In the genomic region with DNA sequence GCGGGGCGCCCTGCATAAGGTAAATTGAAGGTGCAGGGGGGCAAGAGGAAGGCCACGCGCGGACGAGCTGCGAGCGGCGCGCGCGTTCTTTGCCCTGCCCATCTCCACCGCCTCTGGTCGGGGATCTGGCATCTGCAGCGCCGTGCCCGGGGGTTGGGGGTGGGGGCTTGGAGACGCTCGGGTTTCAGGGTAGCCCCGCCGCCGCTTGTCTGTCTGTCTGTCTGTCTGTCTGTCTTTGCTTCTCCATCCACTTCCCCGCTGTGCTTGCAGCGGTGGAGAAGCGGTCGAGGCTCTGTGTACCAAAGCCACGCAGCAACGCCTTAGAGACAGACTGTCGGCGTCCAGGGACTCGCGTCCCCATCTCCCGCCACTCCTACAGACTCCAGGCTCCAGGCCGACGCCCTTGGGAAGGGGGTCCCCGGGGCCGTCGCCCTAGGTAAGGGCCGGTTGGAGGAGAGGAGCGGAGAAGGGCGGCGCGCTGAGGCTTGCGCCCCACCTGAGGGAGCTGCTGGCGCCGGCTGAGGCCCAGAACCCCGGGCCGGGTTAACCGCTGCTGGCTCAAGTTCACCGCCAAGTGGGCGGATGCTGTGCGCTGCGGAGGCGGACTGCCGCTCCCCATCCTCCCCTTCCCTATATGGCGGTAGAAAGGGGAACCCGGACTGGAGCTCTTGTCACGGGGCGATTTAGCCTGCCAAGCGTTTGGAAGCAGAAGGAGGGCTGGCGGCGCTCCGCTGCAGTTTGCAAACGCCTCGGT, we compare ENCODE assay signal across 8 mouse cellular contexts. TPM values are rescaled to one million over a fixed set of nuclear protein-coding genes. Genes with fewer than 3 reads are reported as not detected.
DNase-seq lines count a peak whose midpoint lies in the region; ATAC-seq lines count a peak whose summit lies in the region.

No protein-coding gene starts in this region.

- intact Hi-C loops in gastrocnemius, postnatal 36 days (cut with DNase I), result no loop called here
- intact Hi-C loops in left cerebral cortex, postnatal 25 days (cut with DNase I), result loop anchor here (1.0 to 5.0 kb wide), 3 partner anchors 32 to 70 kb away; a partner anchor contains a TSS

- peaks cover 9% of the 10 kb centered on the region; the same call in 1 of the 2 replicates for H3K4me1 ChIP-seq in intestine, embryonic 15.5 days (replicated peaks)

- peak overlapping the region; percentile 98 for H3K27ac ChIP-seq in intestine, embryonic 15.5 days

- H3K27me3 ChIP-seq in intestine, embryonic 15.5 days (replicated peaks), result no peaks in the 10 kb centered on the region

- no peaks in the 10 kb centered on the region for H3K9me3 ChIP-seq in intestine, embryonic 15.5 days

- peak overlapping the region; percentile 86 for H3K9ac ChIP-seq in intestine, embryonic 15.5 days

- WGBS in intestine, embryonic 15.5 days, result under 1% methylated on average over 65 of the region's 65 CpGs

- peak overlapping the region; percentile 87 for H3K4me3 ChIP-seq in intestine, embryonic 15.5 days (replicated peaks)

- H3K36me3 ChIP-seq in intestine, embryonic 15.5 days, result no peaks in the 10 kb centered on the region

- DNase-seq in adrenal gland, adult 2 months, result peak; percentile 91
- peak; percentile 66 for DNase-seq in embryo, embryonic 11.5 days (ENCODE audit: low read depth, low spot score)
- DNase-seq in gastrocnemius, postnatal 36 days, result peak; percentile 71 to 77
- DNase-seq in left cerebral cortex, postnatal 25 days (ENCODE audit: low spot score in 2 of 2), result peak; percentile 86 to 91
- DNase-seq in mesoderm, embryonic 11.5 days (ENCODE audit: low read depth, low spot score), result peak; percentile 83
- peak; percentile 88 for DNase-seq in right cerebral cortex, postnatal 25 days
- DNase-seq in urinary bladder, postnatal 36 days (ENCODE audit: low spot score in 2 of 2), result peak; percentile 71 to 83

- peak overlapping the region; percentile 85 for H3K4me2 ChIP-seq in intestine, embryonic 15.5 days (replicated peaks)

- peak; percentile 86 for ATAC-seq in intestine, embryonic 15.5 days

RNA-seq across cellular contexts. Expression of a gene that starts 0.8 kb away (rescaled TPM):
- 100 to 1,000 TPM; 203 to 209 TPM for total RNA-seq in adrenal gland, adult 2 months (2021)
- 77.9 and 85.9 TPM in 2 replicates for polyA plus RNA-seq in adrenal gland, adult 2 months (2012; rRNA removed)
- total RNA-seq in gastrocnemius, postnatal 36 days (2021), result 100 to 1,000 TPM; 333 to 385 TPM
- 175 and 233 TPM in 2 replicates for polyA plus RNA-seq in intestine, embryonic 15.5 days (2015; fragmentation: Nextera tagmentation; extraction: Ambion mirVana)
- total RNA-seq in left cerebral cortex, postnatal 25 days (2021), result 100 to 1,000 TPM; 369 to 401 TPM

RNA-seq across cellular contexts. Expression of a gene that starts 31.5 kb away (rescaled TPM):
- 10 to 100 TPM; 44.2 to 53.6 TPM for total RNA-seq in adrenal gland, adult 2 months (2021)
- 4.1 and 5.4 TPM in 2 replicates for polyA plus RNA-seq in adrenal gland, adult 2 months (2012; rRNA removed)
- total RNA-seq in gastrocnemius, postnatal 36 days (2021), result 10 to 100 TPM in 1 of 2 experiments, 1 to 10 TPM in 1; 9.6 to 10.7 TPM
- polyA plus RNA-seq in intestine, embryonic 15.5 days (2015; fragmentation: Nextera tagmentation; extraction: Ambion mirVana), result 29.3 and 31.6 TPM in 2 replicates
- total RNA-seq in left cerebral cortex, postnatal 25 days (2021), result 10 to 100 TPM; 43.8 to 49.9 TPM

RNA-seq across cellular contexts. Expression of a gene that starts 47.6 kb away (rescaled TPM):
- 10 to 100 TPM; 18.4 to 22.9 TPM for total RNA-seq in adrenal gland, adult 2 months (2021)
- polyA plus RNA-seq in adrenal gland, adult 2 months (2012; rRNA removed), result 10.2 and 10.9 TPM in 2 replicates
- total RNA-seq in gastrocnemius, postnatal 36 days (2021), result 1 to 10 TPM; 2.5 to 3.9 TPM
- polyA plus RNA-seq in intestine, embryonic 15.5 days (2015; fragmentation: Nextera tagmentation; extraction: Ambion mirVana), result 12.3 and 13.0 TPM in 2 replicates
- total RNA-seq in left cerebral cortex, postnatal 25 days (2021), result 1 to 10 TPM; 7.8 to 8.5 TPM

Comparison
In these comparisons a context has a peak if more than half of its experiments do, and no peak if none do; other contexts are left out.
1. Peak in every context shown above with its lines: DNase-seq, ATAC-seq, H3K4me3 ChIP-seq and H3K27ac ChIP-seq.